Comparison of ENCODE assay signal across 19 mouse cellular contexts in genomic region chr10:121379387-121379786, GRCm38 (mm10). TPM values are rescaled to one million over a fixed set of nuclear protein-coding genes. Genes with fewer than 3 reads are reported as not detected.
DNase-seq lines count a peak whose midpoint lies in the region; ATAC-seq and TF ChIP-seq lines count a peak whose summit lies in the region.
"Had no signal": no experiment of that assay in that cellular context is flagged by ENCODE, and none has a peak within 500 bp of the region (broad histone marks: within the 10 kb centered on the region; RNA-seq: fewer than 3 reads in every experiment).

No protein-coding gene starts in this region.

- no peak overlapping the region for H3K27ac ChIP-seq in hindbrain, postnatal 0 days
- H3K27ac ChIP-seq in hindbrain, embryonic 10.5 days = no peak overlapping the region
- H3K27ac ChIP-seq in lung, embryonic 14.5 days (ENCODE audit: low read depth) = no peak overlapping the region
- no peak overlapping the region for H3K27ac ChIP-seq in MEL (ENCODE audit: control insufficient read depth, low read depth, low read length)
- H3K27ac ChIP-seq: embryonic facial prominence, embryonic 15.5 days; forebrain, embryonic 13.5 days; hindbrain, embryonic 13.5 days; limb, embryonic 12.5 days; neural tube, embryonic 13.5 days had no signal

- H3K79me2 ChIP-seq in MEL (ENCODE audit: control insufficient read depth, insufficient read depth, low read length, poor library complexity) = no peaks in the 10 kb centered on the region; the same call in 1 of the 2 replicates

- DNase-seq in hindbrain, postnatal 0 days (ENCODE audit: low spot score) = no peak
- DNase-seq in hindbrain, embryonic 10.5 days (ENCODE audit: low spot score) = no peak
- DNase-seq in lung, embryonic 14.5 days = no peak
- DNase-seq in lung, postnatal 10 days = no peak
- peak; percentile 28 for DNase-seq in MEL (ENCODE audit: low read depth, low spot score)
- peak; percentile 39 for DNase-seq in splenic B cell, adult 2 months (ENCODE audit: low read depth, low spot score)
- no peak for DNase-seq in adrenal gland, postnatal 10 days
- DNase-seq: adrenal gland, postnatal 36 days; heart, adult 11 months; kidney, adult 11 months; kidney, postnatal 4 days; thymus, postnatal 14 days had no signal

- no peaks in the 10 kb centered on the region for H3K9me3 ChIP-seq in hindbrain, postnatal 0 days (ENCODE audit: low read length)
- no peaks in the 10 kb centered on the region for H3K9me3 ChIP-seq in hindbrain, embryonic 10.5 days
- no peaks in the 10 kb centered on the region for H3K9me3 ChIP-seq in lung, embryonic 14.5 days (ENCODE audit: low read depth, low read length)
- no peaks in the 10 kb centered on the region for H3K9me3 ChIP-seq in MEL (replicated peaks; ENCODE audit: insufficient read depth, low read length)
- H3K9me3 ChIP-seq: embryonic facial prominence, embryonic 15.5 days; forebrain, embryonic 13.5 days; hindbrain, embryonic 13.5 days; limb, embryonic 12.5 days; megakaryocyte, embryonic 14.5 days; neural tube, embryonic 13.5 days had no signal

- no peak overlapping the region for H3K4me2 ChIP-seq in hindbrain, postnatal 0 days (ENCODE audit: low read depth, low read length)
- H3K4me2 ChIP-seq in lung, embryonic 14.5 days = no peak overlapping the region
- H3K4me2 ChIP-seq: embryonic facial prominence, embryonic 15.5 days; forebrain, embryonic 13.5 days; hindbrain, embryonic 13.5 days; limb, embryonic 12.5 days; neural tube, embryonic 13.5 days had no signal

- no peak for TF ChIP-seq POLR2A in MEL (IDR thresholded peaks at IDR 0.05; ENCODE audit: control insufficient read depth in 1 of 2, insufficient read depth in 1 of 2, low read depth in 1 of 2, low read length in 2 of 2, poor library complexity in 1 of 2)

- TF ChIP-seq EP300 in MEL (IDR thresholded peaks at IDR 0.05; ENCODE audit: low read depth in 1 of 2, low read length in 2 of 2) = no peak

- peak; percentile 29 for TF ChIP-seq CTCF in hindbrain, postnatal 0 days (IDR thresholded peaks at IDR 0.05; ENCODE audit: low read depth)
- peak; percentile 37 for TF ChIP-seq CTCF in lung, embryonic 14.5 days (IDR thresholded peaks at IDR 0.05; ENCODE audit: low read depth)
- peak; percentile 36 to 53 (median 50) for TF ChIP-seq CTCF in MEL (IDR thresholded peaks at IDR 0.05 in 2 of 3, conservative IDR thresholded peaks at IDR 0.05 in 1 of 3; ENCODE audit: control insufficient read depth in 1 of 3, insufficient read depth in 1 of 3, low read depth in 2 of 3, low read length in 3 of 3, poor library complexity in 1 of 3, severe bottlenecking in 1 of 3)

- H3K4me1 ChIP-seq in hindbrain, postnatal 0 days (ENCODE audit: insufficient read depth, low read length) = no peaks in the 10 kb centered on the region
- H3K4me1 ChIP-seq in hindbrain, embryonic 10.5 days (replicated peaks) = 0 out of 2 replicates have a peak, but pooled peaks cover 4% of the 10 kb centered on the region
- H3K4me1 ChIP-seq in lung, embryonic 14.5 days (ENCODE audit: insufficient read depth) = no peaks in the 10 kb centered on the region
- H3K4me1 ChIP-seq in MEL (ENCODE audit: control insufficient read depth in 1 of 2, insufficient read depth in 2 of 2, low read length in 2 of 2) = peaks cover 5 to 17% of the 10 kb centered on the region in 2 experiments; a peak in 2 of 4 replicates
- H3K4me1 ChIP-seq: forebrain, embryonic 13.5 days; hindbrain, embryonic 13.5 days; limb, embryonic 12.5 days; neural tube, embryonic 13.5 days had no signal

- H3K9ac ChIP-seq in hindbrain, postnatal 0 days (replicated peaks; ENCODE audit: low read length) = no peak overlapping the region
- H3K9ac ChIP-seq in lung, embryonic 14.5 days = no peak overlapping the region
- H3K9ac ChIP-seq in MEL (ENCODE audit: control insufficient read depth, low read depth, low read length, poor library complexity, severe bottlenecking) = no peak overlapping the region
- H3K9ac ChIP-seq: embryonic facial prominence, embryonic 15.5 days; forebrain, embryonic 13.5 days; hindbrain, embryonic 13.5 days; limb, embryonic 12.5 days; neural tube, embryonic 13.5 days had no signal

- H3K27me3 ChIP-seq in hindbrain, postnatal 0 days (ENCODE audit: insufficient read depth, low read length) = no peaks in the 10 kb centered on the region
- no peaks in the 10 kb centered on the region for H3K27me3 ChIP-seq in hindbrain, embryonic 10.5 days (ENCODE audit: insufficient read depth, poor library complexity, severe bottlenecking)
- H3K27me3 ChIP-seq in lung, embryonic 14.5 days (ENCODE audit: insufficient read depth, low read length) = no peaks in the 10 kb centered on the region
- no peaks in the 10 kb centered on the region for H3K27me3 ChIP-seq in MEL (ENCODE audit: control insufficient read depth in 1 of 2, insufficient read depth in 2 of 2, low read length in 2 of 2)
- no peaks in the 10 kb centered on the region for H3K27me3 ChIP-seq in splenic B cell, adult 2 months (ENCODE audit: control insufficient read depth, insufficient read depth, low read length, poor library complexity, severe bottlenecking)
- H3K27me3 ChIP-seq: embryonic facial prominence, embryonic 15.5 days; forebrain, embryonic 13.5 days; hindbrain, embryonic 13.5 days; limb, embryonic 12.5 days; megakaryocyte, embryonic 14.5 days; neural tube, embryonic 13.5 days had no signal

- H3K4me3 ChIP-seq in hindbrain, postnatal 0 days (ENCODE audit: low read length) = no peak overlapping the region
- no peak overlapping the region for H3K4me3 ChIP-seq in hindbrain, embryonic 10.5 days
- H3K4me3 ChIP-seq in lung, embryonic 14.5 days (ENCODE audit: low read depth, low read length) = no peak overlapping the region
- H3K4me3 ChIP-seq in MEL (ENCODE audit: control insufficient read depth in 1 of 2, insufficient read depth in 1 of 2, low read depth in 2 of 2, low read length in 2 of 2) = no peak overlapping the region
- H3K4me3 ChIP-seq: embryonic facial prominence, embryonic 15.5 days; forebrain, embryonic 13.5 days; hindbrain, embryonic 13.5 days; limb, embryonic 12.5 days; megakaryocyte, embryonic 14.5 days; neural tube, embryonic 13.5 days had no signal

- 99% methylated on average over 3 of the region's 3 CpGs for WGBS in hindbrain, postnatal 0 days
- 95% methylated on average over 3 of the region's 3 CpGs for WGBS in hindbrain, embryonic 10.5 days
- WGBS in lung, embryonic 14.5 days = 95% methylated on average over 3 of the region's 3 CpGs

- no peak for ATAC-seq in hindbrain, postnatal 0 days
- no peak for ATAC-seq in lung, embryonic 14.5 days (ENCODE audit: insufficient read depth)
- ATAC-seq: activated CD4-positive, CD25-positive, alpha-beta regulatory T cell, adult 4 months; forebrain, embryonic 13.5 days had no signal

- peak; percentile 35 for TF ChIP-seq RAD21 in MEL (IDR thresholded peaks at IDR 0.05; ENCODE audit: low read depth, low read length)

- peaks cover 77% of the 10 kb centered on the region for H3K36me3 ChIP-seq in hindbrain, postnatal 0 days (ENCODE audit: insufficient read depth, low read length)
- peaks cover 99% of the 10 kb centered on the region for H3K36me3 ChIP-seq in hindbrain, embryonic 10.5 days
- peaks cover 70% of the 10 kb centered on the region for H3K36me3 ChIP-seq in lung, embryonic 14.5 days (ENCODE audit: insufficient read depth)
- H3K36me3 ChIP-seq in MEL (ENCODE audit: control insufficient read depth in 1 of 2, insufficient read depth in 2 of 2, low read length in 2 of 2) = peaks cover 5 to 14% of the 10 kb centered on the region in 2 experiments
- H3K36me3 ChIP-seq in splenic B cell, adult 2 months (ENCODE audit: control insufficient read depth, insufficient read depth, low read length, poor library complexity, severe bottlenecking) = peaks cover 31% of the 10 kb centered on the region

TF ChIP-seq in MEL, 35 proteins besides CTCF, POLR2A, EP300 and RAD21:
- TF ChIP-seq MAFK (IDR thresholded peaks at IDR 0.05; ENCODE audit: borderline replicate concordance, low read depth, low read length) = no peak
- no peak for TF ChIP-seq TCF12 (IDR thresholded peaks at IDR 0.05; ENCODE audit: low read depth, low read length)
- no peak for TF ChIP-seq USF1 (IDR thresholded peaks at IDR 0.05; ENCODE audit: low read depth, low read length)
- TF ChIP-seq SIN3A (IDR thresholded peaks at IDR 0.05; ENCODE audit: low read length) = no peak
- peak; percentile 41 for TF ChIP-seq SMC3 (IDR thresholded peaks at IDR 0.05; ENCODE audit: low read depth, low read length)
- no peak for TF ChIP-seq ZC3H11A (IDR thresholded peaks at IDR 0.05; ENCODE audit: low read depth, low read length)
TF ChIP-seq in MEL: peak in this region for 1.

RNA-seq across cellular contexts. Expression of gene Gns, which starts 14.5 kb away (rescaled TPM):
- 87.5 and 93.8 TPM in 2 replicates for total RNA-seq in hindbrain, postnatal 0 days (2014; rRNA removed)
- polyA plus RNA-seq in hindbrain, postnatal 0 days (2015; fragmentation: Nextera tagmentation; extraction: Ambion mirVana) = 38.2 and 39.5 TPM in 2 replicates
- polyA plus RNA-seq in hindbrain, embryonic 10.5 days (2016; fragmentation: Nextera tagmentation; extraction: Ambion mirVana) = 39.5 and 39.9 TPM in 2 replicates
- 46.9 and 47.0 TPM in 2 replicates for polyA plus RNA-seq in lung, embryonic 14.5 days (2014; fragmentation: Nextera tagmentation; extraction: Ambion mirVana)
- 24.4 and 33.6 TPM in 2 replicates for total RNA-seq in MEL (2012; rRNA removed)
- polyA plus RNA-seq in MEL (2012; ENCODE audit: insufficient read depth in 1 of 2, insufficient read length in 2 of 2, low read depth in 1 of 2, low replicate concordance in 2 of 2, missing spikeins in 1 of 2) = 10 to 100 TPM in 1 of 2 experiments, not detected in 1; 33.1 TPM
- 100 to 1,000 TPM; 115 to 120 TPM for total RNA-seq in adrenal gland, postnatal 10 days (2021)

RNA-seq across cellular contexts. Expression of gene Tbc1d30, which starts 28.3 kb away (rescaled TPM):
- 47.5 and 55.6 TPM in 2 replicates for total RNA-seq in hindbrain, postnatal 0 days (2014; rRNA removed)
- 9.6 and 10.4 TPM in 2 replicates for polyA plus RNA-seq in hindbrain, postnatal 0 days (2015; fragmentation: Nextera tagmentation; extraction: Ambion mirVana)
- polyA plus RNA-seq in hindbrain, embryonic 10.5 days (2016; fragmentation: Nextera tagmentation; extraction: Ambion mirVana) = 3.1 and 4.1 TPM in 2 replicates
- 1.7 and 2.5 TPM in 2 replicates for polyA plus RNA-seq in lung, embryonic 14.5 days (2014; fragmentation: Nextera tagmentation; extraction: Ambion mirVana)
- total RNA-seq in MEL (2012; rRNA removed) = 0.29 and 0.35 TPM in 2 replicates
- polyA plus RNA-seq in MEL (2012; ENCODE audit: insufficient read depth in 1 of 2, insufficient read length in 2 of 2, low read depth in 1 of 2, low replicate concordance in 2 of 2, missing spikeins in 1 of 2) = 1 to 10 TPM in 1 of 2 experiments, not detected in 1; 2.1 TPM
- total RNA-seq in adrenal gland, postnatal 10 days (2021) = 1 to 10 TPM; 2.3 to 3.9 TPM

Comparison
In these comparisons a context has a peak if more than half of its experiments do, and no peak if none do; other contexts are left out.
1. DNase-seq: peak in MEL (single experiment) and splenic B cell, adult 2 months (single experiment); none in hindbrain, postnatal 0 days (single experiment), hindbrain, embryonic 10.5 days (single experiment), lung, embryonic 14.5 days (single experiment), lung, postnatal 10 days (single experiment) and adrenal gland, postnatal 10 days (single experiment).
2. Peak in every context shown above with its lines, with median percentiles within 50 percentile points of each other: CTCF ChIP-seq.